Mouse (Mus musculus) embryonic facial prominence, embryonic 15.5 days (tissue): ENCODE results near the gene Fan1. TPM values are rescaled to one million over a fixed set of nuclear protein-coding genes. Genes with fewer than 3 reads are reported as not detected.
A peak's percentile ranks its signal among the peaks of the same experiment; 100 is the strongest.

Experiments
- ATAC-seq: fragments of 200-750 bp; cut with Nextera tagmentation; 2 replicates; pipeline ENCODE4 v1.8.0; 2017; ENCODE audit warnings: low read depth, moderate TSS enrichment; ENCODE audit not compliant: insufficient number of reproducible peaks, low FRiP score, low TSS enrichment
- H3K27ac ChIP-seq: fragments of 300-500 bp; sonication (generic); replicated peaks from 2 replicates; pipeline ENCODE4 v1.5.1; 2015; ENCODE audit warnings: mild to moderate bottlenecking, inconsistent platforms
- H3K27me3 ChIP-seq: fragments of 300-500 bp; sonication (generic); 2 replicates; pipeline ENCODE4 v1.6.1; 2015; ENCODE audit warnings: inconsistent platforms
- H3K36me3 ChIP-seq: fragments of 300-500 bp; sonication (generic); 2 replicates; pipeline ENCODE4 v1.6.1; 2015; ENCODE audit warnings: mild to moderate bottlenecking, inconsistent platforms
- H3K4me1 ChIP-seq: fragments of 300-500 bp; sonication (generic); 2 replicates; pipeline ENCODE4 v1.6.1; 2015; ENCODE audit warnings: inconsistent platforms
- H3K4me2 ChIP-seq: fragments of 300-500 bp; sonication (generic); replicated peaks from 2 replicates; pipeline ENCODE4 v1.6.1; 2015; ENCODE audit warnings: mild to moderate bottlenecking, inconsistent platforms
- H3K4me3 ChIP-seq: fragments of 300-500 bp; sonication (generic); replicated peaks from 2 replicates; pipeline ENCODE4 v1.5.1; 2015; ENCODE audit warnings: mild to moderate bottlenecking, inconsistent platforms
- H3K9ac ChIP-seq: fragments of 300-500 bp; sonication (generic); 2 replicates; pipeline ENCODE4 v1.6.1; 2015; ENCODE audit warnings: inconsistent platforms
- H3K9me3 ChIP-seq: fragments of 300-500 bp; sonication (generic); replicated peaks from 2 replicates; pipeline ENCODE4 v1.6.1; 2016; ENCODE audit warnings: inconsistent platforms
- WGBS: fragments of 180-500 bp; shearing (Covaris S2); methylation state at CpG from one replicate; pipeline ENCODE4 v1.1.7; 2015; 5-methylcytosine and 5-hydroxymethylcytosine counted together
- polyA plus RNA-seq: library from polyadenylated mRNA; unstranded; fragments of >200 nt; fragmentation: Nextera tagmentation; extraction: Ambion mirVana; gene quantifications from 2 replicates; pipeline ENCODE4 v1.2.1, GENCODE M21; 2015

The Fan1 gene
- polyA plus RNA-seq, result 6.7 and 8.1 TPM in 2 replicates

DNA sequence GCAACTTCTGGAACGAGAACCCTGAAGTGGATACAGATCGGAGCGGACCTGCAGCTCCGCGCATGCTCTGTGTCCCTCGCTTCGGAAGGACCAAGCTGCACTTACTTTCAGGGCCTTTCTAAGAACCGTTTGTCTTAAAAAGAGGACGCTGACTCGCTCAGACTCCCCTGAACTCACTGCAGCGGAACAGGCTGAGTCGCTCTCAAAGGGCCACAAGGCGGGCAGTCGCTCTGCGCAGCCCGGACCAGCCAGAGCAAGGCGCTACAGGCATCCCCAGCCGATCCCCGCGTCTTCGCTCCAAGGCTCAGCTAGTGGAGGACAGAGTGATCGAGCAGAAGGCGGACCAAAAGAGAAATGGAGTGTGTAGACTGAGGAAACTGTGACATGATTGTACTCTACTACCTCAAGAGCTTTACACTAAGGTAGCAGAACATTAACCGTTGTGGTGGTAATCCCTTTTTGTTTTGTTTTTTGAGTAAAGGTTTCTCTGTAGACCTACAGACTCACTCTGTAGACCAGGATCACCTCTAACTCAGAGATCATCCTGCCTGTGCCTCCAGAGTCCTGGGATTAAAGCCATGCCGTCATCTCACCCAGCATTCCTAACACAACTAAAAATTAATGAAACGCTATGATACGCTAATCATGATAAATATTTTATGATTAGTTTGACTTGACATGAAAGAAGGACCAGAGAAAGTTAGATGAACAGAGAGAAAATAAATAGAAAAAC is at the start of gene Fan1:
Gene Fan1, minus strand, starts transcription at position 266 of the 733 bp plus-strand sequence.
- Histone ChIP-seq H3K4me2 (peak within 1 kb of the TSS; percentile 68), H3K9ac (peak within 1 kb of the TSS; percentile 63), H3K27ac (peak within 1 kb of the TSS; percentile 98), H3K27me3 (no peaks in the 10 kb centered on the region), H3K4me1 (peaks cover 6% of the 10 kb centered on the region; the same call in 1 of the 2 replicates), H3K9me3 (no peaks in the 10 kb centered on the region), H3K4me3 (peak within 1 kb of the TSS; percentile 71), H3K36me3 (peaks cover 41% of the 10 kb centered on the region)
- WGBS, result 3% methylated on average over 27 of the region's 27 CpGs
- peak; percentile 93 for ATAC-seq

- H3K4me1 ChIP-seq, result no peaks in the 10 kb centered on the region
- no peaks in the 10 kb centered on the region for H3K9me3 ChIP-seq
- no peak for ATAC-seq
- H3K4me2 ChIP-seq, result no peak overlapping the region
- 89% methylated on average over 8 of the region's 8 CpGs for WGBS
- H3K27ac ChIP-seq, result no peak overlapping the region
- H3K27me3 ChIP-seq, result no peaks in the 10 kb centered on the region
- no peak overlapping the region for H3K9ac ChIP-seq
- no peak overlapping the region for H3K4me3 ChIP-seq
- peaks cover 10% of the 10 kb centered on the region for H3K36me3 ChIP-seq
Measured at GRCm38 (mm10) chr7:64403989-64404388, 30.1 kb upstream of the Fan1 start.

GRCm38 (mm10) chr7:64402452-64402851 is 28.6 kb upstream of the Fan1 start:
- no peaks in the 10 kb centered on the region for H3K4me1 ChIP-seq
- H3K27ac ChIP-seq, result no peak overlapping the region
- H3K9me3 ChIP-seq, result no peaks in the 10 kb centered on the region
- no peak overlapping the region for H3K9ac ChIP-seq
- no peak overlapping the region for H3K4me3 ChIP-seq
- H3K4me2 ChIP-seq, result no peak overlapping the region
- no peaks in the 10 kb centered on the region for H3K27me3 ChIP-seq
- WGBS, result 86% methylated on average over 4 of the region's 4 CpGs
- peaks cover 10% of the 10 kb centered on the region for H3K36me3 ChIP-seq
- ATAC-seq, result no peak

GRCm38 (mm10) chr7:64400725-64401124 is 26.8 kb upstream of the Fan1 start:
- ATAC-seq, result no peak
- Histone ChIP-seq H3K27ac (no peak overlapping the region), H3K36me3 (peaks cover 10% of the 10 kb centered on the region), H3K9ac (no peak overlapping the region), H3K4me3 (no peak overlapping the region), H3K4me2 (no peak overlapping the region), H3K27me3 (no peaks in the 10 kb centered on the region), H3K4me1 (no peaks in the 10 kb centered on the region), H3K9me3 (no peaks in the 10 kb centered on the region)
- 94% methylated on average over 1 of the region's 1 CpGs for WGBS

DNA sequence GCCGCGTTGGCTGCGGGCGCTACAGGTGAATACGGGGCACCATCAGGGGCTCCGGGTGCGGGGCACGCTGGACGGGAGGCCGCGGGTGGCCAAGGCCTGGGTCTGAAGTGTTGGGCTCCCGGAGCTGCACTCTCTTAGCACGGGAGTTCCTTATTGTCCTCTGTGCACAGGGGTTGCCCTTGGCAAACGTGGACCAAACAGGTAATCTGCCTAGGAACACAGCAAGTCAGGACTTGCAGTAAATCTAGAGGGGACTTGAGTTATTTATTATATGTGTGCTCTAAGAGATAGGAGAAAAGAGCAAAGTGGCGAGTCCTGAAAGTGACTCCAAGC is 18.9 kb upstream of the Fan1 start:
- 1% methylated on average over 15 of the region's 15 CpGs for WGBS
- H3K27ac ChIP-seq, result peak overlapping the region; percentile 88
- no peaks in the 10 kb centered on the region for H3K27me3 ChIP-seq
- peaks cover 11% of the 10 kb centered on the region for H3K4me1 ChIP-seq
- ATAC-seq, result no peak; the same call in 1 of the 2 replicates
- H3K36me3 ChIP-seq, result peaks cover 15% of the 10 kb centered on the region; the same call in 1 of the 2 replicates
- no peaks in the 10 kb centered on the region for H3K9me3 ChIP-seq
- H3K4me3 ChIP-seq, result peak overlapping the region; percentile 68
- peak overlapping the region; percentile 57 for H3K4me2 ChIP-seq
- peak overlapping the region; percentile 63 for H3K9ac ChIP-seq

- H3K9me3 ChIP-seq, result no peaks in the 10 kb centered on the region
- peaks cover 11% of the 10 kb centered on the region for H3K4me1 ChIP-seq
- H3K4me3 ChIP-seq, result peak within 1 kb of the TSS; percentile 68
- H3K9ac ChIP-seq, result peak within 1 kb of the TSS; percentile 63
- peak within 1 kb of the TSS; percentile 88 for H3K27ac ChIP-seq
- H3K4me2 ChIP-seq, result peak within 1 kb of the TSS; percentile 89
- no peaks in the 10 kb centered on the region for H3K27me3 ChIP-seq
- H3K36me3 ChIP-seq, result peaks cover 19% of the 10 kb centered on the region; the same call in 1 of the 2 replicates
- under 1% methylated on average over 54 of the region's 54 CpGs for WGBS
- ATAC-seq, result peak; percentile 99
Measured at GRCm38 (mm10) chr7:64392122-64392818, 18.4 kb upstream of the Fan1 start, which contains the start of the genes Mphosph10 and Mcee. TSS of gene Mphosph10 (minus strand) at chr7:64392268. TSS of gene Mcee (plus strand) at chr7:64392607.

GRCm38 (mm10) chr7:64391479-64391878 is 17.6 kb upstream of the Fan1 start:
- Histone ChIP-seq H3K4me1 (peaks cover 11% of the 10 kb centered on the region), H3K4me3 (peak overlapping the region; percentile 68), H3K36me3 (peaks cover 26% of the 10 kb centered on the region; the same call in 1 of the 2 replicates), H3K9me3 (no peaks in the 10 kb centered on the region), H3K4me2 (peak overlapping the region; percentile 89), H3K27me3 (no peaks in the 10 kb centered on the region), H3K9ac (peak overlapping the region; percentile 52), H3K27ac (peak overlapping the region; percentile 88; the same call in 1 of the 2 replicates)
- ATAC-seq, result no peak
- WGBS, result 2% methylated on average over 8 of the region's 8 CpGs

GRCm38 (mm10) chr7:64373147-64373829 is 607 bp downstream of the Fan1 start:
- WGBS, result 9% methylated on average over 18 of the region's 18 CpGs

DNA sequence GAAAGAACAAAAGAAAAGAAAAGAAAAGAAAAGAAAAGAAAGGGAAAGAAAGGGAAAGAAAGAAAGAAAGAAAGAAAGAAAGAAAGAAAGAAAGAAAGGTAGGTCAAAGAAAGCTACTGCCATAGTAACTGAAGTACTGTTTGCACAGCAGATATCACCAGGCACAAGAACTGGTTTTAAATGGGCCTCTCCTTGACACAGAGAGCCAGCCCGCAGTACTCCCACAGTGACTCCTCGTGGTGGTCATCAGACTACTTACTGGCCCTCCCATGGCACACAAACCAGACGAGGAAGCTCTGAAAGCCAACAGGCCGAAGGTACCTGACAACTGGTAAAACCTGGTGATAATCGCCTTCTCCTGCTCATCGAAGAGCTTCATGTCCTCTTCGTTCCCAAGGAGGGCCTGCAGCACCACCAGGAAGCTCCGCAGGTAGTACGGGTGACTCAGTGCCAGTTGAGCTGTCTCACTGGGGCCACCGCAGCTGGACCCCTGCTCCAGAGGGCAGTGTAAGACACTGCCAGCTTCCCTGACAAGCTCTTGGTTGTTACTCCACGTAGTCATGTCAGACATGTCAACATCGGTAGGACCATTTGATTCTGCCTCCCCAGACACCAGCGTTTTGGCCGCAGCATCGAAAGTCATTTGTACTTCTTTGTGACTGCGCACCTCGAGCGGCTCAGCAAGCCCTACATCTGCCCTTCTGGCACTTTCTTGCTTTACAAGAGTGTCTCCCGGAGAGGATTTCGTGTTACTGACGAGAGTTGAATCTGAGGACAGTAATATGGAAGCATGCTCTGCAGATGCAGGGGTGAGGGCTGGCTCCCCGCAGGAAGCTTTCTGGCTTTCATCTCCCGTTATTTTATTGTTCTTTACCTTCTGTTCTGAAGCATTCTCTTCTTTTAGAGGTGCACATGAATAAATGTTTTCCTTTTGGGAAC is 1.7 kb downstream of the Fan1 start:
- H3K9ac ChIP-seq, result no peak overlapping the region
- H3K36me3 ChIP-seq, result peaks cover 41% of the 10 kb centered on the region
- H3K4me2 ChIP-seq, result no peak overlapping the region
- peaks cover 6% of the 10 kb centered on the region; the same call in 1 of the 2 replicates for H3K4me1 ChIP-seq
- H3K27me3 ChIP-seq, result no peaks in the 10 kb centered on the region
- WGBS, result 87% methylated on average over 23 of the region's 23 CpGs
- ATAC-seq, result no peak
- H3K27ac ChIP-seq, result no peak overlapping the region
- no peak overlapping the region for H3K4me3 ChIP-seq
- no peaks in the 10 kb centered on the region for H3K9me3 ChIP-seq

More at GRCm38 (mm10) chr7:64373147-64373829, 607 bp downstream of the Fan1 start:
- Histone ChIP-seq H3K9ac (peak overlapping the region; percentile 63), H3K36me3 (peaks cover 41% of the 10 kb centered on the region), H3K4me3 (peak overlapping the region; percentile 71), H3K4me2 (peak overlapping the region; percentile 68), H3K9me3 (no peaks in the 10 kb centered on the region), H3K27ac (peak overlapping the region; percentile 98), H3K4me1 (peaks cover 6% of the 10 kb centered on the region; the same call in 1 of the 2 replicates), H3K27me3 (no peaks in the 10 kb centered on the region)
- ATAC-seq, result 0 out of 2 replicates have a peak, but pooled peaks have one; percentile 9

- Histone ChIP-seq H3K4me1 (peaks cover 6% of the 10 kb centered on the region; the same call in 1 of the 2 replicates), H3K9me3 (no peaks in the 10 kb centered on the region), H3K9ac (no peak overlapping the region), H3K27me3 (no peaks in the 10 kb centered on the region), H3K4me2 (no peak overlapping the region), H3K4me3 (no peak overlapping the region), H3K27ac (no peak overlapping the region), H3K36me3 (peaks cover 48% of the 10 kb centered on the region)
- WGBS, result 85% methylated on average over 6 of the region's 6 CpGs
- ATAC-seq, result no peak
Measured at GRCm38 (mm10) chr7:64369841-64370240, 4.1 kb downstream of the Fan1 start.
